Mouse (Mus musculus): ENCODE measurements at regions not wholly inside any gene's neighbourhood (a gene's known extent, or its start where the extent isn't known, plus 50 kb on each side); places are given as distances from the start of the nearest gene placed in this dataset.

DNA sequence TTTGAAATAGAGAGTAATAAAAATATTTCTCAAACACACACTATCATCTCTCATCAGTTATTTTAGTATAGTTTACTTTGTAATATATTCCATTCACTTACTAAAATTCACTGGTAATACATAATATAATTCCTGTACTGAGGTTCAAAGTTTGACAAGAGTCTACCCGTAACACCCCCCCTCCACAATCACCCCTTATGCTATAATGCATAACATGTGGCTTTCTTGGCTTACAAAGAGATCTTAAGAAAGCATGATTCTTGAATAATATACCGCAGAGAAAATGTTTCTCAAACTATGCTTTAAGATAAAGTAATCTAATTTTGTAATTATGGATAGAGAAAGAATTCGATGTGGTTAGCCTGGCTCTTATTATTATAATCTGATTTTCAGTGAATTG is 539.7 kb downstream of the Gm11232 start:
- DNase-seq (ENCODE audit: low read depth, low spot score) = no peak
- Histone ChIP-seq H3K27me3 (ENCODE audit: control insufficient read depth, insufficient read depth, low read length, poor library complexity, severe bottlenecking) (no peaks in the 10 kb centered on the region), H3K36me3 (ENCODE audit: control insufficient read depth, insufficient read depth, low read length, poor library complexity, severe bottlenecking) (no peaks in the 10 kb centered on the region)

DNA sequence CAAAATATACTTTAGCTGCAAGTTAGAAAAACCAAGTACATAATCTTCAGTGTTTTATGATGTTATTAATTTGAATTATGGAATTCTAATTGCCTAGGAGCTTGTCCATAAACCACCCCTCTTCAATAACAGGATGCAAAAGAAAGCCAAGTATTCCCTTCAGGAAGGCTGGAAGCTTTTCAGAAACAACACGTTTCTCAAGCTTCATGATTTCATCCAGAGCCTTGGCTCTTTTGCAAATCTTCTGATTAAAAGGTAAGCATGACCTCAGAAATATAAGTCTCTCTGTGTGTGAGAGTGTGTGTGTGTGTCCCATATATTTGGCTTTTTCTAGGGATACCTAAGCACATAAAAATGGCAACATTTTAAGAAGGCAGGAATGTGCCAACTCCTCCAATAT is 570.0 kb downstream of the Gm11232 start:
- DNase-seq (ENCODE audit: low read depth, low spot score) = no peak
- H3K36me3 ChIP-seq (ENCODE audit: control insufficient read depth, insufficient read depth, low read length, poor library complexity, severe bottlenecking) = no peaks in the 10 kb centered on the region
- no peaks in the 10 kb centered on the region for H3K27me3 ChIP-seq (ENCODE audit: control insufficient read depth, insufficient read depth, low read length, poor library complexity, severe bottlenecking)

DNA sequence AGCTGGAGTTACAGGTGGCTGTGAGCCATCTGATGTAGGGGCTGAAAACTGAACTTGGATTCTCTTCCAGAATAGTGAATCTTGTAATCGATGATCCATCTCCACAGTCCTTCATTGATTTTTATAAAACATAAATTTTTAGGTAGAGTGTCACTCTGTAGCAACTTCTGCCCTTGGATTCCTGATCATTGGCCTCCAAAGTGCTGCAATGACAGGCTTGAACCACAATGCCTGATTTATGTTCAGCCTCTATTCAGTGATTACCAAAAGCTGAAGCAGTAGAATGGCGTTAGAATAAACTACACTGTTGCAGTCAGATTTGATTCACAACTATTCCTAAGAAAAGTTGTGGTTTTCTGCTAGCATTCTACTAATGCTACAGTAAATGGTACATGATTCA is 580.1 kb downstream of the Gm11232 start:
- H3K36me3 ChIP-seq (ENCODE audit: control insufficient read depth, insufficient read depth, low read length, poor library complexity, severe bottlenecking) = no peaks in the 10 kb centered on the region
- DNase-seq (ENCODE audit: low read depth, low spot score) = no peak
- no peaks in the 10 kb centered on the region for H3K27me3 ChIP-seq (ENCODE audit: control insufficient read depth, insufficient read depth, low read length, poor library complexity, severe bottlenecking)

DNA sequence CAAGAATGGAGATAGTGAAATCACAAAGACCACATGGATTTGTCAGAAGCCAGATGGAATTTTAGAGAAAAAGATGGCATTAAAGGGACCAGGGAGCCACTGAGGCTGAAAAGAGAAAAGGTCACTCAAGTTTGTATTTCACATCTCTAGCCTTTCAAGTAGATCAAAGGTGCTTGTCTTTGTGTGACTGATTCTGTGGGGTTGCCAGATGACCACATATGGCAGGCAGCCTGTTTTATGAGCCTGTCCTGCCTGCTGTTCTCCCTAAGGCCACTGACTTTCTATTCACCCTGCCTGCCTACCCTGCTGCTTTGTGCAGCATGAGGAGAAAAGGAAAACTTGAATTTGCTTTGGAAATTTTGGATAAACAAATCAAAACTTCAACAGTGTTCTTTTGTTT is 592.0 kb downstream of the Gm11232 start:
- no peaks in the 10 kb centered on the region for H3K36me3 ChIP-seq (ENCODE audit: control insufficient read depth, insufficient read depth, low read length, poor library complexity, severe bottlenecking)
- DNase-seq (ENCODE audit: low read depth, low spot score) = no peak

DNA sequence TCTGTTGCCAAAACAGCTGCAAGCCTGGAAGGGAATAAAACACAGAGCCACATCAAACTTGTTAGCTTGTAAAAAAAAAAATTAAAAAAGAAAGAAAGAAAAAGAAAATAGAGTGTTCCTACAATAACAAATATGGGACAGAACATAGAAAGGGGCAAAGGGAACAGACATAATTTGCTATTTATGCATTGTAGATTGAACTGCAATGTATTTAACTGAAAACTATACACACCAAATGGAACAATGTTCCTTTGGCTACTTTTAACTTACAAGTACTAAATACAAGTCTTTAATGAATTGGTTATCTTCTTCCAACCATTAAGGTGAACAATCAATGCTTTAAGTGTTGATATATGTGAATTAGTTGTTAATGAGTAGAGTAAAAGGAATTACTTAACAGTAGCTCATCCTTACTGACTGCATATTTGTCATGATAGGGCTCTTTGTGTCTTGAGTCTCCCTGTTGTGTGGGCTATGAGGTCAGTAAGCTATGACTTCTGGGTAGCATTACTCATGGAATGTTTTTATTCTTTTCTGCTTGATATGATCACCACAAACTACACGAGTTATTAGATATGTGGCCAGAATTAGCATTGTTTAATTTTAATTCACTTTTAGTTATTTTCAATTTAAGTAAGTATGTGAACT is 597.0 kb upstream of the Megf9 start:
- no peak for DNase-seq (ENCODE audit: low read depth, low spot score)
- H3K36me3 ChIP-seq (ENCODE audit: control insufficient read depth, insufficient read depth, low read length, poor library complexity, severe bottlenecking) = no peaks in the 10 kb centered on the region

More for the DNA sequence above, 592.0 kb downstream of the Gm11232 start:
- no peaks in the 10 kb centered on the region for H3K27me3 ChIP-seq (ENCODE audit: control insufficient read depth, insufficient read depth, low read length, poor library complexity, severe bottlenecking)

DNA sequence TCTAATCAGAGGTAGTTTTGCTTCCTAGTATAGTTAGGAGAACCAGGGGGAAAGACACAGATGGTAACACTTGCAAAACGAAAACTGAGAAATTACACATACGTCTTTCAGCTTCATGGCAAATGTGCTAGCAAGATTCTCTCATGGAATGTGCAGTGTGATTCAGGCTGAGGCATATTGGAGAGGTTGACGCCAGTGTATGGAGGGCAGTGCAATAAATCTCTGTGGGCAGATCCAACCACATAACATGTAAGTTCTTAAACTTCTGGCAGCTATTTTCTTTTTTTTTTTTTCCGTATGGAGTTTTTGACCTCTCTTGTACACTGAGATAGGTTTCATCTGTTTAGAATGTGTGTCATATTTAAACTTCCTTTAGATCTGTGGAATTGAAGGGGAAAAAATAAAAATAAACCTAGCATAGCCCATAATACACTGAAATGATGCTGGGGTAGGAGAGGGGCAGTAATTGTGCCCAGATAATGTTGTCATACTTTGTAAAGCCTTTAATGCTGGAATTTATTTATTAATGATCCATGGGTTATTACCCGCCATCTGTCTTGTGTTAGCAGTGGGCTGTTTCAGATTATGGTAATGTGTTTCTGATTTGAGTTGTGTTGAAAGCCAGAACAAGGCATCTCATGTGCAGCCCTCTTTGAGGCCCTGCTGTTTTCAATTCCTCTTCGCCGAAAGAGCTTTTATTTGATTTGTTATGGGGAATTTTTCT is 596.3 kb upstream of the Megf9 start:
- H3K36me3 ChIP-seq (ENCODE audit: control insufficient read depth, insufficient read depth, low read length, poor library complexity, severe bottlenecking) = no peaks in the 10 kb centered on the region
- DNase-seq (ENCODE audit: low read depth, low spot score) = no peak
- no peaks in the 10 kb centered on the region for H3K27me3 ChIP-seq (ENCODE audit: control insufficient read depth, insufficient read depth, low read length, poor library complexity, severe bottlenecking)

More for the DNA sequence above, 597.0 kb upstream of the Megf9 start:
- H3K27me3 ChIP-seq (ENCODE audit: control insufficient read depth, insufficient read depth, low read length, poor library complexity, severe bottlenecking) = no peaks in the 10 kb centered on the region

DNA sequence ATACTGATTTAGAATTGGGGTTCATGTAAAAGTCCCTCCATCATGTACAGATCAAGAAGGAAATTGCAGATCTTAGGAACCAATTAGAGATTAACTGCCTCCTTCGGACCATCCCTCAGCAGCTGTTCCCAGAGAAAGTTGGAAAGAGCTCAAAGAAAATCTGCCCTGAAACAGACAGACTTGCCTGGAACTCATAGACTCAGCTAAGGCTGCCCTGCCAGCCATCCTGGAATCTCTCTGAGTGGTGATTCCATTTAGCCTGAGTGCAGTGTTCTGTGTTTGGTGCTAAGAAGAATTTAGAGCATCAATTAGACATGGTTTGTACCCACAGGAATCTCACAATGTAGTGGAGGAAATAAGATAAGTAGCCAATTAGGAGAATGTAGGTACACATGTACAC is 594.5 kb upstream of the Megf9 start:
- H3K27me3 ChIP-seq (ENCODE audit: control insufficient read depth, insufficient read depth, low read length, poor library complexity, severe bottlenecking) = no peaks in the 10 kb centered on the region
- no peak for DNase-seq (ENCODE audit: low read depth, low spot score)
- H3K36me3 ChIP-seq (ENCODE audit: control insufficient read depth, insufficient read depth, low read length, poor library complexity, severe bottlenecking) = no peaks in the 10 kb centered on the region
